Mouse (Mus musculus) midbrain, postnatal 0 days (tissue): ENCODE measurements at regions not wholly inside any gene's neighbourhood (a gene's known extent, or its start where the extent isn't known, plus 50 kb on each side); places are given as distances from the start of the nearest gene placed in this dataset.

ENCODE experiments used
- ATAC-seq: fragments of 200-750 bp; cut with Nextera tagmentation; 2 replicates; pipeline ENCODE4 v1.8.0; 2017; ENCODE audit warnings: moderate number of reproducible peaks, mild to moderate bottlenecking, moderate TSS enrichment, moderate library complexity; ENCODE audit not compliant: low FRiP score
- DNase-seq: peaks from one replicate; pipeline ENCODE4 v3.0.0-alpha.2; 2015; ENCODE audit warnings: low spot score
- H3K27ac ChIP-seq: fragments of 300-500 bp; sonication (generic); 2 replicates; pipeline ENCODE4 v1.5.1; 2014; ENCODE audit warnings: low read depth, mild to moderate bottlenecking, low read length, mixed read lengths
- H3K27me3 ChIP-seq: fragments of 300-500 bp; sonication (generic); 2 replicates; pipeline ENCODE4 v1.6.1; 2014; ENCODE audit warnings: low read length, control low read depth, mixed read lengths; ENCODE audit not compliant: insufficient read depth
- H3K36me3 ChIP-seq: fragments of 300-500 bp; sonication (generic); 2 replicates; pipeline ENCODE4 v1.6.1; 2014; ENCODE audit warnings: low read length, control low read depth, mixed read lengths; ENCODE audit not compliant: insufficient read depth
- H3K4me1 ChIP-seq: fragments of 300-500 bp; sonication (generic); 2 replicates; pipeline ENCODE4 v1.6.1; 2014; ENCODE audit warnings: mild to moderate bottlenecking, control low read depth, antibody characterized with exemption, low read length, mixed read lengths; ENCODE audit not compliant: insufficient read depth
- H3K4me2 ChIP-seq: fragments of 300-500 bp; sonication (generic); 2 replicates; pipeline ENCODE4 v1.6.1; 2014; ENCODE audit warnings: low read depth, mild to moderate bottlenecking, low read length, mixed read lengths; ENCODE audit not compliant: poor library complexity, severe bottlenecking
- H3K4me3 ChIP-seq: fragments of 300-500 bp; sonication (generic); 2 replicates; pipeline ENCODE4 v1.5.1; 2014; ENCODE audit warnings: low read depth, mild to moderate bottlenecking, low read length, moderate library complexity
- H3K9ac ChIP-seq: fragments of 300-500 bp; sonication (generic); replicated peaks from 2 replicates; pipeline ENCODE4 v1.6.1; 2014; ENCODE audit warnings: mild to moderate bottlenecking, low read length, moderate library complexity, mixed read lengths; ENCODE audit not compliant: poor library complexity, severe bottlenecking
- H3K9me3 ChIP-seq: fragments of 300-500 bp; sonication (generic); 2 replicates; pipeline ENCODE4 v1.6.1; 2016; ENCODE audit warnings: low read length, control low read depth
- CTCF ChIP-seq: IDR thresholded peaks from 2 replicates; pipeline ENCODE4 v1.5.1; 2016; ENCODE audit warnings: antibody characterized with exemption, mild to moderate bottlenecking
- WGBS: fragments of 180-500 bp; shearing (Covaris S2); extraction: QIAGEN DNeasy Blood & Tissue Kit; methylation state at CpG from one replicate; pipeline ENCODE4 v1.1.7; 2014; 5-methylcytosine and 5-hydroxymethylcytosine counted together

DNA sequence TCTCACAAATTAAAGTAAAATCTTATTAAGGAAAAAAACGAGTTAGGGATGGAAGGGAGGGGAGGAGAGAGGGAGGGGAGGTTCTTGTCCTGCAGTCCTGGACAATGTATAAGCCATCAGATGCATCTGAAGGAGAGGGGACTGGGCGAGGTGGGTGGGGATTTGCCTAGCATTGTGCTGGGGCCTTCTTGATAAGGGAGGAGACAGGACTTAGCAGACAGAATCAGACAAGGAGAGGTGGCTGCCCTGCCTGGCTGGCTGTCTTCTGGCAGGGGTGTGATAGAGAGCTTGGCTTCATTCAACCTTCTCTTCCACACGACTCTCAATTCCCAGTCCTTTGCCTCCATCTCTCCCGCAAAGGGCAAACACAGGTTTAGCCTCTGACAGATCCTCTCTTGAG lies 318.9 kb downstream of the Gm49356 start:
- Histone ChIP-seq H3K36me3 (no peaks in the 10 kb centered on the region), H3K27me3 (no peaks in the 10 kb centered on the region), H3K4me2 (no peak overlapping the region), H3K9ac (no peak overlapping the region), H3K27ac (no peak overlapping the region), H3K9me3 (no peaks in the 10 kb centered on the region), H3K4me3 (no peak overlapping the region), H3K4me1 (no peaks in the 10 kb centered on the region)
- DNase-seq (no peak), ATAC-seq (no peak)
- TF ChIP-seq CTCF = no peak
- 80% methylated on average over 4 of the region's 4 CpGs for WGBS

DNA sequence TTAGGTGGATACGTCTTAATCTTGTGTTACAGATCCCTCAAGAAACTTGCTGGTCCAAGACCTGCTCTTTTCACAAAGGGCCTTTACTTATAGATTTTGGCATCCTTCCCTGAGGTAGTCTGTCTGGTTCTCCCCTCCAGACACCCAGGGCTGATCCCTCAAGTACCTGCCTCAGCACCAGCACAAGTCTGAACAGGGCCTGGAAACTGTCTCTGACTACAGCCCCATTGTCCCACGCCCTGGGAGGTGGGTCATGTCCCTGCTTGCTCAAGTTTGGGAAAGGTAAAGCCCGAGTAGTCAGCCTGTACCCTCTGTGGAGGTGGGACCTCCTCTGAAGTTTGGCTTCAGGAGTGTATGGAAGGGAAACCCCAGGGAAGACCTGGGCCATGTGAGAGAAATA lies 323.3 kb downstream of the Gm49356 start:
- DNase-seq (no peak), ATAC-seq (no peak)
- Histone ChIP-seq H3K27me3 (no peaks in the 10 kb centered on the region), H3K4me2 (no peak overlapping the region), H3K36me3 (no peaks in the 10 kb centered on the region), H3K27ac (no peak overlapping the region), H3K9me3 (no peaks in the 10 kb centered on the region), H3K4me1 (no peaks in the 10 kb centered on the region), H3K4me3 (no peak overlapping the region), H3K9ac (no peak overlapping the region)
- no peak for TF ChIP-seq CTCF
- WGBS = 77% methylated on average over 3 of the region's 3 CpGs

DNA sequence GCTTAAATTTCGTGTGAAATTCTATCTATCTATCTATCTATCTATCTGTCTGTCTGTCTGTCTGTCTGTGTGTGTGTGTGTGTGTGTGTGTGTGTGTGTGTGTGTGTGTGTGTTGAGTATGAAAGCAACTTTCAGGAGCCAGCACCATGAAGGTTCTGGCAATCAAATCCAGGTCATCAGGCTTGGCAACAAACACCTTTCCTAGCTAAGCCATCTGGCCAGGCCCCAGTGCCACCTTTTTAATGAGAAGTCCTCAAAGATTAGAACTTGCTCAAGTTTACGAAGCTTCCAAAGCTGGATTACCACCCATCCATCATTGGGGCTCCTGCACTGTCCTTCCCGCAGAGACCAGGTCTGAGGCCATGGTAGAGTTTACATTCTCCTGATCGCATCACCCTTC lies 325.0 kb downstream of the Gm49356 start:
- no peaks in the 10 kb centered on the region for H3K27me3 ChIP-seq
- 91% methylated on average over 4 of the region's 4 CpGs for WGBS

GRCm38 (mm10) chr15:59215239-59215638 lies 326.1 kb downstream of the Gm49356 start:
- Histone ChIP-seq H3K9ac (no peak overlapping the region), H3K36me3 (no peaks in the 10 kb centered on the region), H3K4me2 (no peak overlapping the region), H3K27ac (no peak overlapping the region), H3K4me3 (no peak overlapping the region), H3K4me1 (no peaks in the 10 kb centered on the region), H3K27me3 (no peaks in the 10 kb centered on the region), H3K9me3 (no peaks in the 10 kb centered on the region)
- TF ChIP-seq CTCF = no peak
- ATAC-seq (no peak), DNase-seq (no peak)
- WGBS = 80% methylated on average over 4 of the region's 4 CpGs

More for the DNA sequence above, 325.0 kb downstream of the Gm49356 start:
- Histone ChIP-seq H3K9me3 (no peaks in the 10 kb centered on the region), H3K4me2 (no peak overlapping the region), H3K4me3 (no peak overlapping the region), H3K9ac (no peak overlapping the region), H3K36me3 (no peaks in the 10 kb centered on the region), H3K4me1 (no peaks in the 10 kb centered on the region), H3K27ac (no peak overlapping the region)
- ATAC-seq (no peak), DNase-seq (no peak)
- TF ChIP-seq CTCF = no peak

- WGBS = 54% methylated on average over 9 of the region's 9 CpGs
- no peak for ATAC-seq
Measured at GRCm38 (mm10) chr15:59217481-59217880, 328.4 kb downstream of the Gm49356 start.

GRCm38 (mm10) chr15:59218916-59219315 lies 329.8 kb downstream of the Gm49356 start:
- Histone ChIP-seq H3K4me3 (no peak overlapping the region), H3K9ac (no peak overlapping the region), H3K4me1 (no peaks in the 10 kb centered on the region), H3K27ac (no peak overlapping the region), H3K9me3 (no peaks in the 10 kb centered on the region), H3K27me3 (no peaks in the 10 kb centered on the region), H3K4me2 (no peak overlapping the region), H3K36me3 (no peaks in the 10 kb centered on the region)
- ATAC-seq (no peak), DNase-seq (no peak)
- TF ChIP-seq CTCF = no peak
- 85% methylated on average over 7 of the region's 7 CpGs for WGBS

More at GRCm38 (mm10) chr15:59217481-59217880, 328.4 kb downstream of the Gm49356 start:
- H3K36me3 ChIP-seq = no peaks in the 10 kb centered on the region
- H3K9ac ChIP-seq = no peak overlapping the region
- no peak overlapping the region for H3K4me3 ChIP-seq
- no peaks in the 10 kb centered on the region for H3K9me3 ChIP-seq
- DNase-seq = no peak
- H3K4me1 ChIP-seq = no peaks in the 10 kb centered on the region
- no peak overlapping the region for H3K4me2 ChIP-seq
- no peaks in the 10 kb centered on the region for H3K27me3 ChIP-seq
- no peak overlapping the region for H3K27ac ChIP-seq
- no peak for TF ChIP-seq CTCF
